In genomic region chr15:99248972-99249371, GRCm38 (mm10) we compare ENCODE assay signal across 11 mouse cellular contexts. TPM values are rescaled to one million over a fixed set of nuclear protein-coding genes. Genes with fewer than 3 reads are reported as not detected.
A peak's percentile ranks its signal among the peaks of the same experiment; 100 is the strongest.
DNase-seq lines count a peak whose midpoint lies in the region; ATAC-seq and TF ChIP-seq lines count a peak whose summit lies in the region.
"Had no signal": no experiment of that assay in that cellular context is flagged by ENCODE, and none has a peak within 500 bp of the region (broad histone marks: within the 10 kb centered on the region; RNA-seq: fewer than 3 reads in every experiment).

No protein-coding gene starts in this region.

- no peak for TF ChIP-seq CTCF in lung, adult 2 months (IDR thresholded peaks at IDR 0.05; ENCODE audit: insufficient read depth, low read length)

- no peaks in the 10 kb centered on the region for H3K9me3 ChIP-seq in heart, embryonic 14.5 days (ENCODE audit: control insufficient read depth, low read length)
- H3K9me3 ChIP-seq: intestine, embryonic 15.5 days; liver, embryonic 13.5 days; midbrain, embryonic 15.5 days had no signal

- H3K4me1 ChIP-seq in heart, embryonic 14.5 days (ENCODE audit: control insufficient read depth in 2 of 2, insufficient read depth in 2 of 2, low read length in 2 of 2) = peaks cover 36 to 46% of the 10 kb centered on the region in 2 experiments
- no peaks in the 10 kb centered on the region for H3K4me1 ChIP-seq in lung, adult 2 months (ENCODE audit: control insufficient read depth, insufficient read depth, low read length)

- H3K27ac ChIP-seq in heart, embryonic 14.5 days (replicated peaks in 1 of 2; ENCODE audit: control insufficient read depth in 1 of 2, insufficient read depth in 1 of 2, low read depth in 2 of 2, low read length in 2 of 2) = peak overlapping the region; percentile 95 to 96
- H3K27ac ChIP-seq: intestine, embryonic 15.5 days; liver, embryonic 13.5 days; midbrain, embryonic 15.5 days had no signal

- peak; percentile 46 to 50 for DNase-seq in cerebellum, adult 18-20 months
- no peak for DNase-seq in cerebellum, postnatal 10 days
- DNase-seq in brain, adult 2 months (ENCODE audit: low read depth, low spot score) = peak; percentile 95
- peak; percentile 81 to 95 for DNase-seq in left cerebral cortex, postnatal 25 days (ENCODE audit: low spot score in 2 of 2)
- no peak for DNase-seq in urinary bladder, postnatal 10 days (ENCODE audit: low spot score)
- no peak for DNase-seq in lung, adult 2 months
- no peak for DNase-seq in thymus, postnatal 10 days (ENCODE audit: low spot score in 2 of 2)
- DNase-seq: liver, embryonic 13.5 days had no signal

- no peak for TF ChIP-seq POLR2A in lung, adult 2 months (IDR thresholded peaks at IDR 0.05; ENCODE audit: borderline replicate concordance, extremely low read depth, low read depth, low read length)

- intact Hi-C loops in left cerebral cortex, postnatal 25 days (cut with DNase I) = loop anchor here (1.0 to 2.0 kb wide), 2 partner anchors 14 to 25 kb away; partner anchors contain the start of gene Kcnh3

- peak overlapping the region; percentile 76 for H3K4me2 ChIP-seq in heart, embryonic 14.5 days (ENCODE audit: low read length)
- H3K4me2 ChIP-seq: intestine, embryonic 15.5 days; liver, embryonic 13.5 days; midbrain, embryonic 15.5 days had no signal

- no peaks in the 10 kb centered on the region for H3K27me3 ChIP-seq in heart, embryonic 14.5 days (ENCODE audit: control insufficient read depth, insufficient read depth, low read length)
- H3K27me3 ChIP-seq: intestine, embryonic 15.5 days; liver, embryonic 13.5 days; midbrain, embryonic 15.5 days had no signal

- peak; percentile 61 for ATAC-seq in heart, embryonic 14.5 days (ENCODE audit: insufficient number of reproducible peaks, insufficient read depth, low FRiP score, low read depth)
- ATAC-seq: intestine, embryonic 15.5 days; midbrain, embryonic 15.5 days had no signal

- peaks cover 46% of the 10 kb centered on the region for H3K36me3 ChIP-seq in heart, embryonic 14.5 days (ENCODE audit: control insufficient read depth, insufficient read depth, low read length)

- peak overlapping the region; percentile 68 for H3K9ac ChIP-seq in heart, embryonic 14.5 days (ENCODE audit: low read length)
- H3K9ac ChIP-seq: intestine, embryonic 15.5 days; liver, embryonic 13.5 days; midbrain, embryonic 15.5 days had no signal

- H3K4me3 ChIP-seq in heart, embryonic 14.5 days (ENCODE audit: control insufficient read depth in 1 of 2, insufficient read depth in 1 of 2, low read depth in 1 of 2, low read length in 2 of 2) = peak overlapping the region; percentile 13 to 22; a peak in 3 of 4 replicates
- H3K4me3 ChIP-seq in lung, adult 2 months (replicated peaks; ENCODE audit: extremely low read depth, low read depth, low read length) = no peak overlapping the region
- H3K4me3 ChIP-seq: intestine, embryonic 15.5 days; liver, embryonic 13.5 days; midbrain, embryonic 15.5 days had no signal

- WGBS in heart, embryonic 14.5 days = 27% methylated on average over 9 of the region's 9 CpGs
- 76% methylated on average over 9 of the region's 9 CpGs for WGBS in lung, adult 2 months

RNA-seq across cellular contexts. Expression of gene Mcrs1, which starts 2.8 kb away (rescaled TPM):
- 167 and 173 TPM in 2 replicates for polyA plus RNA-seq in heart, embryonic 14.5 days (2014; fragmentation: Nextera tagmentation; extraction: Ambion mirVana)
- total RNA-seq in left cerebral cortex, postnatal 25 days (2021) = 10 to 100 TPM; 80.1 to 81.0 TPM
- polyA plus RNA-seq in lung, adult 2 months (2012; rRNA removed) = 59.2 and 65.6 TPM in 2 replicates

RNA-seq across cellular contexts. Expression of gene Kcnh3, which starts 24.3 kb away (rescaled TPM):
- 0.12 TPM in 1 of 2 replicates, not detected in the other for polyA plus RNA-seq in heart, embryonic 14.5 days (2014; fragmentation: Nextera tagmentation; extraction: Ambion mirVana)
- total RNA-seq in left cerebral cortex, postnatal 25 days (2021) = 100 to 1,000 TPM; 171 to 172 TPM
- 4.8 and 5.0 TPM in 2 replicates for polyA plus RNA-seq in lung, adult 2 months (2012; rRNA removed)

RNA-seq across cellular contexts. Expression of gene Prpf40b, which starts 45.9 kb away (rescaled TPM):
- 31.2 and 38.0 TPM in 2 replicates for polyA plus RNA-seq in heart, embryonic 14.5 days (2014; fragmentation: Nextera tagmentation; extraction: Ambion mirVana)
- 10 to 100 TPM; 87.0 to 95.3 TPM for total RNA-seq in left cerebral cortex, postnatal 25 days (2021)
- polyA plus RNA-seq in lung, adult 2 months (2012; rRNA removed) = 68.1 and 76.5 TPM in 2 replicates

RNA-seq across cellular contexts. Expression of gene Fam186b, which starts 46.7 kb away (rescaled TPM):
- polyA plus RNA-seq in heart, embryonic 14.5 days (2014; fragmentation: Nextera tagmentation; extraction: Ambion mirVana) = 0.36 TPM in 1 of 2 replicates, not detected in the other
- total RNA-seq in left cerebral cortex, postnatal 25 days (2021) = 1 to 10 TPM; 1.6 to 1.9 TPM
- polyA plus RNA-seq in lung, adult 2 months (2012; rRNA removed) = 0.05 TPM in 1 of 2 replicates, not detected in the other
- polyA plus RNA-seq: liver, embryonic 13.5 days had no signal

Comparison
In these comparisons a context has a peak if more than half of its experiments do, and no peak if none do; other contexts are left out.
1. DNase-seq: peak in cerebellum, adult 18-20 months (2 of 2), brain, adult 2 months (single experiment) and left cerebral cortex, postnatal 25 days (2 of 2); none in cerebellum, postnatal 10 days (0 of 2), urinary bladder, postnatal 10 days (single experiment), lung, adult 2 months (single experiment) and thymus, postnatal 10 days (0 of 2).